Mouse (Mus musculus): Measurements from ENCODE around the gene Pafah2. TPM values are rescaled to one million over a fixed set of nuclear protein-coding genes. Genes with fewer than 3 reads are reported as not detected.
A peak's percentile ranks its signal among the peaks of the same experiment; 100 is the strongest.

The Pafah2 gene
- polyA plus RNA-seq, 1 experiment from 2014 or later: 8.2 TPM

GRCm38 (mm10) chr4:134401181-134401661, 5.1 kb downstream of the Pafah2 start:
- Histone ChIP-seq H3K9me3 (replicated peaks; ENCODE audit: control insufficient read depth, low read length) (no peaks in the 10 kb centered on the region), H3K4me2 (ENCODE audit: low read depth, low read length) (peak overlapping the region; percentile 86), H3K9ac (ENCODE audit: low read depth, low read length) (peak overlapping the region; percentile 28), H3K4me1 (ENCODE audit: control insufficient read depth, low read depth, low read length) (peaks cover 28% of the 10 kb centered on the region), H3K27ac (ENCODE audit: low read length) (peak overlapping the region; percentile 26), H3K4me3 (ENCODE audit: low read depth, low read length) (peak overlapping the region; percentile 53), H3K36me3 (ENCODE audit: control insufficient read depth, insufficient read depth) (no peaks in the 10 kb centered on the region), H3K27me3 (ENCODE audit: control insufficient read depth, insufficient read depth, low read depth, low read length) (peaks cover 7% of the 10 kb centered on the region; the same call in 1 of the 2 replicates)
- ATAC-seq (ENCODE audit: low read depth): peak; percentile 71
- 3% methylated on average over 19 of the region's 19 CpGs for WGBS (ENCODE audit: insufficient replicate concordance)

- 13% methylated on average over 16 of the region's 16 CpGs for WGBS (ENCODE audit: insufficient replicate concordance)
Observed at GRCm38 (mm10) chr4:134401856-134402570, 5.9 kb downstream of the Pafah2 start.

GRCm38 (mm10) chr4:134402571-134403262, 6.6 kb downstream of the Pafah2 start:
- no peak for ATAC-seq (ENCODE audit: low read depth)
- no peaks in the 10 kb centered on the region for H3K36me3 ChIP-seq (ENCODE audit: control insufficient read depth, insufficient read depth)
- no peak overlapping the region for H3K4me3 ChIP-seq (ENCODE audit: low read depth, low read length)
- peaks cover 7% of the 10 kb centered on the region; the same call in 1 of the 2 replicates for H3K27me3 ChIP-seq (ENCODE audit: control insufficient read depth, insufficient read depth, low read depth, low read length)
- 13% methylated on average over 16 of the region's 16 CpGs for WGBS (ENCODE audit: insufficient replicate concordance)
- no peaks in the 10 kb centered on the region for H3K9me3 ChIP-seq (replicated peaks; ENCODE audit: control insufficient read depth, low read length)
- H3K27ac ChIP-seq (ENCODE audit: low read length): no peak overlapping the region
- H3K9ac ChIP-seq (ENCODE audit: low read depth, low read length): no peak overlapping the region
- H3K4me2 ChIP-seq (ENCODE audit: low read depth, low read length): peak overlapping the region; percentile 86
- H3K4me1 ChIP-seq (ENCODE audit: control insufficient read depth, low read depth, low read length): peaks cover 24% of the 10 kb centered on the region

More at GRCm38 (mm10) chr4:134401856-134402570, 5.9 kb downstream of the Pafah2 start:
- Histone ChIP-seq H3K9me3 (replicated peaks; ENCODE audit: control insufficient read depth, low read length) (no peaks in the 10 kb centered on the region), H3K4me1 (ENCODE audit: control insufficient read depth, low read depth, low read length) (peaks cover 28% of the 10 kb centered on the region), H3K4me2 (ENCODE audit: low read depth, low read length) (peak overlapping the region; percentile 86), H3K27me3 (ENCODE audit: control insufficient read depth, insufficient read depth, low read depth, low read length) (peaks cover 7% of the 10 kb centered on the region; the same call in 1 of the 2 replicates), H3K9ac (ENCODE audit: low read depth, low read length) (no peak overlapping the region; the same call in 1 of the 2 replicates), H3K27ac (ENCODE audit: low read length) (no peak overlapping the region), H3K4me3 (ENCODE audit: low read depth, low read length) (peak overlapping the region; percentile 53), H3K36me3 (ENCODE audit: control insufficient read depth, insufficient read depth) (no peaks in the 10 kb centered on the region)
- ATAC-seq (ENCODE audit: low read depth): 0 out of 2 replicates have a peak, but pooled peaks have one; percentile 12

GRCm38 (mm10) chr4:134403721-134404120, 7.6 kb downstream of the Pafah2 start:
- peaks cover 24% of the 10 kb centered on the region for H3K4me1 ChIP-seq (ENCODE audit: control insufficient read depth, low read depth, low read length)
- ATAC-seq (ENCODE audit: low read depth): no peak
- H3K4me2 ChIP-seq (ENCODE audit: low read depth, low read length): no peak overlapping the region
- H3K27me3 ChIP-seq (ENCODE audit: control insufficient read depth, insufficient read depth, low read depth, low read length): peaks cover 7% of the 10 kb centered on the region; the same call in 1 of the 2 replicates
- H3K27ac ChIP-seq (ENCODE audit: low read length): no peak overlapping the region
- no peak overlapping the region for H3K4me3 ChIP-seq (ENCODE audit: low read depth, low read length)
- no peaks in the 10 kb centered on the region for H3K36me3 ChIP-seq (ENCODE audit: control insufficient read depth, insufficient read depth)
- no peak overlapping the region for H3K9ac ChIP-seq (ENCODE audit: low read depth, low read length)
- 30% methylated on average over 7 of the region's 7 CpGs for WGBS (ENCODE audit: insufficient replicate concordance)
- no peaks in the 10 kb centered on the region for H3K9me3 ChIP-seq (replicated peaks; ENCODE audit: control insufficient read depth, low read length)

GRCm38 (mm10) chr4:134409286-134409685, 13.2 kb downstream of the Pafah2 start:
- no peak overlapping the region for H3K4me2 ChIP-seq (ENCODE audit: low read depth, low read length)

GRCm38 (mm10) chr4:134416177-134416576, 20.1 kb downstream of the Pafah2 start:
- Histone ChIP-seq H3K4me2 (ENCODE audit: low read depth, low read length) (no peak overlapping the region), H3K9me3 (replicated peaks; ENCODE audit: control insufficient read depth, low read length) (no peaks in the 10 kb centered on the region), H3K4me1 (ENCODE audit: control insufficient read depth, low read depth, low read length) (no peaks in the 10 kb centered on the region), H3K27ac (ENCODE audit: low read length) (no peak overlapping the region), H3K4me3 (ENCODE audit: low read depth, low read length) (no peak overlapping the region), H3K36me3 (ENCODE audit: control insufficient read depth, insufficient read depth) (peaks cover 8% of the 10 kb centered on the region), H3K9ac (ENCODE audit: low read depth, low read length) (no peak overlapping the region), H3K27me3 (ENCODE audit: control insufficient read depth, insufficient read depth, low read depth, low read length) (no peaks in the 10 kb centered on the region)
- no peak for ATAC-seq (ENCODE audit: low read depth)
- 83% methylated on average over 17 of the region's 17 CpGs for whole genome bisulfite sequencing (ENCODE audit: insufficient replicate concordance)

More at GRCm38 (mm10) chr4:134409286-134409685, 13.2 kb downstream of the Pafah2 start:
- Histone ChIP-seq H3K4me3 (ENCODE audit: low read depth, low read length) (no peak overlapping the region), H3K4me1 (ENCODE audit: control insufficient read depth, low read depth, low read length) (no peaks in the 10 kb centered on the region), H3K27ac (ENCODE audit: low read length) (no peak overlapping the region), H3K9me3 (replicated peaks; ENCODE audit: control insufficient read depth, low read length) (no peaks in the 10 kb centered on the region), H3K9ac (ENCODE audit: low read depth, low read length) (no peak overlapping the region), H3K36me3 (ENCODE audit: control insufficient read depth, insufficient read depth) (peaks cover 3% of the 10 kb centered on the region; the same call in 1 of the 2 replicates), H3K27me3 (ENCODE audit: control insufficient read depth, insufficient read depth, low read depth, low read length) (no peaks in the 10 kb centered on the region)
- ATAC-seq (ENCODE audit: low read depth): no peak
- WGBS (ENCODE audit: insufficient replicate concordance): 62% methylated on average over 5 of the region's 5 CpGs

- Histone ChIP-seq H3K9me3 (replicated peaks; ENCODE audit: control insufficient read depth, low read length) (no peaks in the 10 kb centered on the region), H3K4me2 (ENCODE audit: low read depth, low read length) (no peak overlapping the region), H3K36me3 (ENCODE audit: control insufficient read depth, insufficient read depth) (peaks cover 8% of the 10 kb centered on the region), H3K27me3 (ENCODE audit: control insufficient read depth, insufficient read depth, low read depth, low read length) (no peaks in the 10 kb centered on the region), H3K4me3 (ENCODE audit: low read depth, low read length) (no peak overlapping the region), H3K27ac (ENCODE audit: low read length) (no peak overlapping the region), H3K9ac (ENCODE audit: low read depth, low read length) (no peak overlapping the region), H3K4me1 (ENCODE audit: control insufficient read depth, low read depth, low read length) (no peaks in the 10 kb centered on the region)
- no peak for ATAC-seq (ENCODE audit: low read depth)
- WGBS (ENCODE audit: insufficient replicate concordance): 76% methylated on average over 15 of the region's 15 CpGs
Observed at GRCm38 (mm10) chr4:134416602-134417001, 20.5 kb downstream of the Pafah2 start.

GRCm38 (mm10) chr4:134417111-134417510, 21.0 kb downstream of the Pafah2 start:
- 76% methylated on average over 7 of the region's 7 CpGs for WGBS (ENCODE audit: insufficient replicate concordance)

GRCm38 (mm10) chr4:134421971-134422370, 25.9 kb downstream of the Pafah2 start:
- WGBS (ENCODE audit: insufficient replicate concordance): 69% methylated on average over 11 of the region's 11 CpGs
- H3K4me1 ChIP-seq (ENCODE audit: control insufficient read depth, low read depth, low read length): no peaks in the 10 kb centered on the region

More at GRCm38 (mm10) chr4:134417111-134417510, 21.0 kb downstream of the Pafah2 start:
- no peak for ATAC-seq (ENCODE audit: low read depth)
- H3K27ac ChIP-seq (ENCODE audit: low read length): no peak overlapping the region
- H3K9me3 ChIP-seq (replicated peaks; ENCODE audit: control insufficient read depth, low read length): no peaks in the 10 kb centered on the region
- no peak overlapping the region for H3K4me2 ChIP-seq (ENCODE audit: low read depth, low read length)
- no peaks in the 10 kb centered on the region for H3K4me1 ChIP-seq (ENCODE audit: control insufficient read depth, low read depth, low read length)
- no peaks in the 10 kb centered on the region for H3K27me3 ChIP-seq (ENCODE audit: control insufficient read depth, insufficient read depth, low read depth, low read length)
- no peak overlapping the region for H3K9ac ChIP-seq (ENCODE audit: low read depth, low read length)
- no peak overlapping the region for H3K4me3 ChIP-seq (ENCODE audit: low read depth, low read length)
- peaks cover 8% of the 10 kb centered on the region for H3K36me3 ChIP-seq (ENCODE audit: control insufficient read depth, insufficient read depth)

More at GRCm38 (mm10) chr4:134421971-134422370, 25.9 kb downstream of the Pafah2 start:
- H3K36me3 ChIP-seq (ENCODE audit: control insufficient read depth, insufficient read depth): peaks cover 8% of the 10 kb centered on the region
- H3K4me3 ChIP-seq (ENCODE audit: low read depth, low read length): no peak overlapping the region
- no peak overlapping the region for H3K9ac ChIP-seq (ENCODE audit: low read depth, low read length)
- H3K27me3 ChIP-seq (ENCODE audit: control insufficient read depth, insufficient read depth, low read depth, low read length): no peaks in the 10 kb centered on the region
- no peak for ATAC-seq (ENCODE audit: low read depth)
- no peak overlapping the region for H3K27ac ChIP-seq (ENCODE audit: low read length)
- no peaks in the 10 kb centered on the region for H3K9me3 ChIP-seq (replicated peaks; ENCODE audit: control insufficient read depth, low read length)
- no peak overlapping the region for H3K4me2 ChIP-seq (ENCODE audit: low read depth, low read length)
